Mouse (Mus musculus) cerebral cortex, adult 2 months (tissue): ENCODE measurements around the gene Dohh.

Experiments used
- WGBS: fragments of 180-500 bp; shearing (Covaris S2); methylation state at CpG from one replicate; pipeline ENCODE4 v1.1.7; 2018; 5-methylcytosine and 5-hydroxymethylcytosine counted together

The Dohh gene

GRCm38 (mm10) chr10:81383802-81384604 is at the start of gene Dohh, which contains the start of gene Gm48551:
Gene Dohh, plus strand, starts transcription at chr10:81384428.
Gene Gm48551, plus strand, starts transcription at chr10:81384466.
- 7% methylated on average over 53 of the region's 54 CpGs for WGBS

GRCm38 (mm10) chr10:81335393-81336340 is 48.6 kb upstream of the Dohh start:
- WGBS: 52% methylated on average over 19 of the region's 19 CpGs

GRCm38 (mm10) chr10:81336558-81336957 is 47.7 kb upstream of the Dohh start:
- 97% methylated on average over 4 of the region's 4 CpGs for WGBS

- WGBS: 55% methylated on average over 17 of the region's 17 CpGs
Measured at GRCm38 (mm10) chr10:81340551-81341332, 43.5 kb upstream of the Dohh start.

GRCm38 (mm10) chr10:81341333-81341949 is 42.8 kb upstream of the Dohh start:
- WGBS: 42% methylated on average over 16 of the region's 16 CpGs

- WGBS: 5% methylated on average over 66 of the region's 67 CpGs
Measured at GRCm38 (mm10) chr10:81342686-81343505, 41.3 kb upstream of the Dohh start, which contains the start of gene Gipc3. Gene Gipc3, minus strand, starts transcription at chr10:81343266.

GRCm38 (mm10) chr10:81344421-81345161 is 39.6 kb upstream of the Dohh start:
- 50% methylated on average over 8 of the region's 8 CpGs for WGBS

- WGBS: 84% methylated on average over 4 of the region's 4 CpGs
Measured at GRCm38 (mm10) chr10:81345162-81345534, 39.1 kb upstream of the Dohh start.

- WGBS: 22% methylated on average over 55 of the region's 55 CpGs
Measured at GRCm38 (mm10) chr10:81346453-81347067, 37.7 kb upstream of the Dohh start.

- WGBS: 19% methylated on average over 12 of the region's 12 CpGs
Measured at GRCm38 (mm10) chr10:81349146-81349545, 35.1 kb upstream of the Dohh start.

- under 1% methylated on average over 29 of the region's 29 CpGs for WGBS
Measured at GRCm38 (mm10) chr10:81349961-81350350, 34.3 kb upstream of the Dohh start.

- whole genome bisulfite sequencing: under 1% methylated on average over 54 of the region's 54 CpGs
Measured at GRCm38 (mm10) chr10:81350351-81351063, 33.7 kb upstream of the Dohh start, which contains the start of gene Hmg20b. Gene Hmg20b, minus strand, starts transcription at chr10:81350480.

GRCm38 (mm10) chr10:81351678-81352291 is 32.4 kb upstream of the Dohh start:
- WGBS: 33% methylated on average over 9 of the region's 9 CpGs

- 71% methylated on average over 9 of the region's 9 CpGs for WGBS
Measured at GRCm38 (mm10) chr10:81354738-81355477, 29.3 kb upstream of the Dohh start.

- 82% methylated on average over 4 of the region's 4 CpGs for WGBS
Measured at GRCm38 (mm10) chr10:81355533-81355932, 28.7 kb upstream of the Dohh start.

GRCm38 (mm10) chr10:81356352-81356990 is 27.8 kb upstream of the Dohh start:
- 51% methylated on average over 12 of the region's 12 CpGs for WGBS
